Mouse (Mus musculus): Measurements from ENCODE around the gene Atp8b4. TPM values are rescaled to one million over a fixed set of nuclear protein-coding genes. Genes with fewer than 3 reads are reported as not detected.

Gene Atp8b4
- polyA plus RNA-seq, 1 experiment, result 0.06 TPM

- H3K79me3 ChIP-seq (ENCODE audit: low read depth), result no peaks in the 10 kb centered on the region
- no peak for TF ChIP-seq MYOD1 (IDR thresholded peaks at IDR 0.05; ENCODE audit: control insufficient read depth, insufficient read length, low read depth)
- no peak for TF ChIP-seq CEBPB (IDR thresholded peaks at IDR 0.05; ENCODE audit: low read depth)
- H3K4me3 ChIP-seq (ENCODE audit: insufficient read depth, poor library complexity, severe bottlenecking), result no peak overlapping the region
- H3K79me2 ChIP-seq (ENCODE audit: control insufficient read depth, insufficient read depth), result no peaks in the 10 kb centered on the region
- no peak overlapping the region for H3ac ChIP-seq (ENCODE audit: control insufficient read depth, insufficient read length, low read depth)
- H3K27me3 ChIP-seq (ENCODE audit: control insufficient read depth, insufficient read depth, insufficient read length), result no peaks in the 10 kb centered on the region
- no peaks in the 10 kb centered on the region for H3K36me3 ChIP-seq (ENCODE audit: control insufficient read depth, insufficient read depth)
Measured at GRCm38 (mm10) chr2:126341521-126341920, 159.0 kb downstream of the Atp8b4 start.

GRCm38 (mm10) chr2:126340201-126340600 lies 160.3 kb downstream of the Atp8b4 start:
- TF ChIP-seq CTCF (IDR thresholded peaks at IDR 0.05; ENCODE audit: control insufficient read depth, insufficient read depth, insufficient read length), result no peak
- no peak for TF ChIP-seq MYOG (IDR thresholded peaks at IDR 0.05; ENCODE audit: control insufficient read depth, extremely low read depth, insufficient read length)
- H3K27me3 ChIP-seq (ENCODE audit: control insufficient read depth, insufficient read depth, insufficient read length), result no peaks in the 10 kb centered on the region
- no peak overlapping the region for H3K4me3 ChIP-seq (ENCODE audit: insufficient read depth, poor library complexity, severe bottlenecking)
- no peaks in the 10 kb centered on the region for H3K79me3 ChIP-seq (ENCODE audit: low read depth)
- no peak overlapping the region for H3ac ChIP-seq (ENCODE audit: control insufficient read depth, insufficient read length, low read depth)
- no peaks in the 10 kb centered on the region for H3K36me3 ChIP-seq (ENCODE audit: control insufficient read depth, insufficient read depth)
- no peaks in the 10 kb centered on the region for H3K79me2 ChIP-seq (ENCODE audit: control insufficient read depth, insufficient read depth)

- no peaks in the 10 kb centered on the region for H3K79me2 ChIP-seq (ENCODE audit: control insufficient read depth, insufficient read depth)
- TF ChIP-seq CTCF (IDR thresholded peaks at IDR 0.05; ENCODE audit: control insufficient read depth, insufficient read depth, insufficient read length) (no peak), CEBPB (IDR thresholded peaks at IDR 0.05; ENCODE audit: low read depth) (peak; percentile 21)
- no peaks in the 10 kb centered on the region for H3K79me3 ChIP-seq (ENCODE audit: low read depth)
Measured at GRCm38 (mm10) chr2:126339516-126339915, 161.0 kb downstream of the Atp8b4 start.

GRCm38 (mm10) chr2:126337143-126337542 lies 163.3 kb downstream of the Atp8b4 start:
- Histone ChIP-seq H3K4me3 (ENCODE audit: insufficient read depth, poor library complexity, severe bottlenecking) (no peak overlapping the region), H3K27me3 (ENCODE audit: control insufficient read depth, insufficient read depth, insufficient read length) (no peaks in the 10 kb centered on the region), H3K79me2 (ENCODE audit: control insufficient read depth, insufficient read depth) (no peaks in the 10 kb centered on the region), H3K79me3 (ENCODE audit: low read depth) (no peaks in the 10 kb centered on the region), H3K36me3 (ENCODE audit: control insufficient read depth, insufficient read depth) (no peaks in the 10 kb centered on the region), H3ac (ENCODE audit: control insufficient read depth, insufficient read length, low read depth) (no peak overlapping the region)
- TF ChIP-seq MYOD1 (IDR thresholded peaks at IDR 0.05; ENCODE audit: control insufficient read depth, insufficient read length, low read depth), result no peak
- no peak for TF ChIP-seq MAX (IDR thresholded peaks at IDR 0.05)
- no peak for TF ChIP-seq CEBPB (IDR thresholded peaks at IDR 0.05; ENCODE audit: low read depth)
- TF ChIP-seq FOSL1 (IDR thresholded peaks at IDR 0.05; ENCODE audit: insufficient read depth, low read length, poor library complexity, severe bottlenecking), result no peak
- TF ChIP-seq CTCF (IDR thresholded peaks at IDR 0.05; ENCODE audit: control insufficient read depth, insufficient read depth, insufficient read length), result no peak
- TF ChIP-seq USF1 (IDR thresholded peaks at IDR 0.05; ENCODE audit: low read depth), result no peak
- TF ChIP-seq MYOG (IDR thresholded peaks at IDR 0.05; ENCODE audit: control insufficient read depth, extremely low read depth, insufficient read length), result no peak

More at GRCm38 (mm10) chr2:126339516-126339915, 161.0 kb downstream of the Atp8b4 start:
- Histone ChIP-seq H3K36me3 (ENCODE audit: control insufficient read depth, insufficient read depth) (no peaks in the 10 kb centered on the region), H3K4me3 (ENCODE audit: insufficient read depth, poor library complexity, severe bottlenecking) (no peak overlapping the region), H3K27me3 (ENCODE audit: control insufficient read depth, insufficient read depth, insufficient read length) (no peaks in the 10 kb centered on the region), H3ac (ENCODE audit: control insufficient read depth, insufficient read length, low read depth) (no peak overlapping the region)

- H3K36me3 ChIP-seq (ENCODE audit: control insufficient read depth, insufficient read depth), result no peaks in the 10 kb centered on the region
Measured at GRCm38 (mm10) chr2:126331794-126332193, 168.7 kb downstream of the Atp8b4 start.

GRCm38 (mm10) chr2:126323206-126323605 lies 177.3 kb downstream of the Atp8b4 start:
- no peaks in the 10 kb centered on the region for H3K79me3 ChIP-seq (ENCODE audit: low read depth)
- H3K27me3 ChIP-seq (ENCODE audit: control insufficient read depth, insufficient read depth, insufficient read length), result no peaks in the 10 kb centered on the region
- H3K36me3 ChIP-seq (ENCODE audit: control insufficient read depth, insufficient read depth), result no peaks in the 10 kb centered on the region
- TF ChIP-seq MYOD1 (IDR thresholded peaks at IDR 0.05; ENCODE audit: control insufficient read depth, insufficient read length, low read depth), result no peak
- no peak for TF ChIP-seq CTCF (IDR thresholded peaks at IDR 0.05; ENCODE audit: control insufficient read depth, insufficient read depth, insufficient read length)
- no peak for TF ChIP-seq MYOG (IDR thresholded peaks at IDR 0.05; ENCODE audit: control insufficient read depth, extremely low read depth, insufficient read length)
- TF ChIP-seq CEBPB (IDR thresholded peaks at IDR 0.05; ENCODE audit: low read depth), result no peak
- no peak for TF ChIP-seq USF1 (IDR thresholded peaks at IDR 0.05; ENCODE audit: low read depth)
- TF ChIP-seq MAX (IDR thresholded peaks at IDR 0.05), result no peak
- no peak for TF ChIP-seq FOSL1 (IDR thresholded peaks at IDR 0.05; ENCODE audit: insufficient read depth, low read length, poor library complexity, severe bottlenecking)
- no peaks in the 10 kb centered on the region for H3K79me2 ChIP-seq (ENCODE audit: control insufficient read depth, insufficient read depth)
- H3K4me3 ChIP-seq (ENCODE audit: insufficient read depth, poor library complexity, severe bottlenecking), result no peak overlapping the region
- no peak overlapping the region for H3ac ChIP-seq (ENCODE audit: control insufficient read depth, insufficient read length, low read depth)

More at GRCm38 (mm10) chr2:126331794-126332193, 168.7 kb downstream of the Atp8b4 start:
- TF ChIP-seq CTCF (IDR thresholded peaks at IDR 0.05; ENCODE audit: control insufficient read depth, insufficient read depth, insufficient read length), result no peak
- TF ChIP-seq MYOD1 (IDR thresholded peaks at IDR 0.05; ENCODE audit: control insufficient read depth, insufficient read length, low read depth), result no peak
- no peak for TF ChIP-seq MAX (IDR thresholded peaks at IDR 0.05)
- TF ChIP-seq FOSL1 (IDR thresholded peaks at IDR 0.05; ENCODE audit: insufficient read depth, low read length, poor library complexity, severe bottlenecking), result no peak
- TF ChIP-seq CEBPB (IDR thresholded peaks at IDR 0.05; ENCODE audit: low read depth), result no peak
- TF ChIP-seq USF1 (IDR thresholded peaks at IDR 0.05; ENCODE audit: low read depth), result no peak
- no peak for TF ChIP-seq MYOG (IDR thresholded peaks at IDR 0.05; ENCODE audit: control insufficient read depth, extremely low read depth, insufficient read length)
- H3K27me3 ChIP-seq (ENCODE audit: control insufficient read depth, insufficient read depth, insufficient read length), result no peaks in the 10 kb centered on the region
- H3K79me2 ChIP-seq (ENCODE audit: control insufficient read depth, insufficient read depth), result no peaks in the 10 kb centered on the region
- H3K4me3 ChIP-seq (ENCODE audit: insufficient read depth, poor library complexity, severe bottlenecking), result no peak overlapping the region
- no peaks in the 10 kb centered on the region for H3K79me3 ChIP-seq (ENCODE audit: low read depth)
- H3ac ChIP-seq (ENCODE audit: control insufficient read depth, insufficient read length, low read depth), result no peak overlapping the region
